Mouse (Mus musculus): Measurements from ENCODE around the gene Hs3st6.

The Hs3st6 gene

GRCm38 (mm10) chr17:24796969-24797368, 44.2 kb downstream of the Hs3st6 start:
- no peak for TF ChIP-seq GATA4 (IDR thresholded peaks at IDR 0.05; ENCODE audit: insufficient replicate concordance, low read length)

- TF ChIP-seq GATA4 (IDR thresholded peaks at IDR 0.05; ENCODE audit: insufficient replicate concordance, low read length), result no peak
Observed at GRCm38 (mm10) chr17:24798229-24798628, 45.4 kb downstream of the Hs3st6 start.

GRCm38 (mm10) chr17:24799476-24799875, 46.7 kb downstream of the Hs3st6 start:
- TF ChIP-seq GATA4 (IDR thresholded peaks at IDR 0.05; ENCODE audit: insufficient replicate concordance, low read length), result no peak

- TF ChIP-seq GATA4 (IDR thresholded peaks at IDR 0.05; ENCODE audit: insufficient replicate concordance, low read length), result no peak
Observed at GRCm38 (mm10) chr17:24800524-24800923, 47.7 kb downstream of the Hs3st6 start.

GRCm38 (mm10) chr17:24803952-24804951, 51.5 kb downstream of the Hs3st6 start, which contains the start of gene Meiob:
Meiob (plus strand) TSS chr17:24804289.
- no peak for TF ChIP-seq GATA4 (IDR thresholded peaks at IDR 0.05; ENCODE audit: insufficient replicate concordance, low read length)
